Mouse (Mus musculus) macrophage (primary cell): ENCODE data around the gene Dock2. TPM values are rescaled to one million over a fixed set of nuclear protein-coding genes. Genes with fewer than 3 reads are reported as not detected.

Experiments
- H3K27ac ChIP-seq: fragments of 350-480 bp; formaldehyde crosslinking; 2 replicates; pipeline ENCODE4 v1.9.0; 2021
- H3K36me3 ChIP-seq: fragments of 350-480 bp; formaldehyde crosslinking; 2 replicates; pipeline ENCODE4 v1.9.0; 2021; ENCODE audit errors: inconsistent target
- H3K4me3 ChIP-seq: fragments of 350-480 bp; formaldehyde crosslinking; 2 replicates; pipeline ENCODE4 v1.9.0; 2021; ENCODE audit errors: inconsistent target
- H3K79me2 ChIP-seq: fragments of 350-480 bp; formaldehyde crosslinking; 2 replicates; pipeline ENCODE4 v1.9.0; 2021; ENCODE audit errors: inconsistent target
- WGBS: methylation state at CpG from one replicate; pipeline ENCODE4 v1.1.7; 2026; ENCODE audit warnings: inconsistent platforms; ENCODE audit not compliant: missing documents; 5-methylcytosine and 5-hydroxymethylcytosine counted together
- polyA plus RNA-seq: library from polyadenylated mRNA; stranded (reverse); fragments of 250-400 nt; gene quantifications from 3 replicates; pipeline ENCODE4 v1.2.4, GENCODE M21; 2018; ENCODE audit warnings: inconsistent platforms

Dock2 gene
- polyA plus RNA-seq, 1 experiment from 2014 or later: 157 TPM

GRCm38 (mm10) chr11:34355406-34355805 is 428.3 kb downstream of the Dock2 start:
- no peak overlapping the region for H3K4me3 ChIP-seq
- H3K27ac ChIP-seq: no peak overlapping the region
- H3K79me2 ChIP-seq: no peaks in the 10 kb centered on the region
- H3K36me3 ChIP-seq: peaks cover 15% of the 10 kb centered on the region; the same call in 1 of the 2 replicates
- WGBS: 95% methylated on average over 12 of the region's 12 CpGs

GRCm38 (mm10) chr11:34349453-34350056 is 434.1 kb downstream of the Dock2 start:
- no peak overlapping the region for H3K4me3 ChIP-seq
- H3K27ac ChIP-seq: no peak overlapping the region
- WGBS: 96% methylated on average over 10 of the region's 10 CpGs
- peaks cover 12% of the 10 kb centered on the region; the same call in 1 of the 2 replicates for H3K36me3 ChIP-seq
- no peaks in the 10 kb centered on the region for H3K79me2 ChIP-seq

- no peaks in the 10 kb centered on the region for H3K79me2 ChIP-seq
- peaks cover 12% of the 10 kb centered on the region; the same call in 1 of the 2 replicates for H3K36me3 ChIP-seq
- no peak overlapping the region for H3K4me3 ChIP-seq
- no peak overlapping the region for H3K27ac ChIP-seq
- 82% methylated on average over 4 of the region's 4 CpGs for WGBS
These were observed 435.3 kb downstream of the Dock2 start for GRCm38 (mm10) chr11:34348287-34348918.

- H3K79me2 ChIP-seq: no peaks in the 10 kb centered on the region
- no peak overlapping the region for H3K27ac ChIP-seq
- no peak overlapping the region for H3K4me3 ChIP-seq
- 97% methylated on average over 5 of the region's 5 CpGs for WGBS
- H3K36me3 ChIP-seq: peaks cover 3% of the 10 kb centered on the region; the same call in 1 of the 2 replicates
These were observed 439.4 kb downstream of the Dock2 start for GRCm38 (mm10) chr11:34344310-34344709.

- Histone ChIP-seq H3K27ac (no peak overlapping the region), H3K36me3 (peaks cover 3% of the 10 kb centered on the region; the same call in 1 of the 2 replicates), H3K4me3 (no peak overlapping the region), H3K79me2 (no peaks in the 10 kb centered on the region)
- 100% methylated on average over 4 of the region's 4 CpGs for WGBS
These were observed 439.9 kb downstream of the Dock2 start for GRCm38 (mm10) chr11:34343742-34344307.

GRCm38 (mm10) chr11:34339693-34340092 is 444.0 kb downstream of the Dock2 start:
- 99% methylated on average over 5 of the region's 5 CpGs for WGBS
- H3K27ac ChIP-seq: no peak overlapping the region
- no peaks in the 10 kb centered on the region; the same call in 1 of the 2 replicates for H3K36me3 ChIP-seq
- H3K4me3 ChIP-seq: no peak overlapping the region
- no peaks in the 10 kb centered on the region for H3K79me2 ChIP-seq

GRCm38 (mm10) chr11:34337907-34338306 is 445.8 kb downstream of the Dock2 start:
- WGBS: 100% methylated on average over 1 of the region's 1 CpGs

GRCm38 (mm10) chr11:34332344-34333031 is 451.2 kb downstream of the Dock2 start:
- peaks cover 10% of the 10 kb centered on the region; the same call in 1 of the 2 replicates for H3K36me3 ChIP-seq
- no peak overlapping the region for H3K27ac ChIP-seq
- WGBS: 76% methylated on average over 7 of the region's 7 CpGs
- H3K4me3 ChIP-seq: no peak overlapping the region
- no peaks in the 10 kb centered on the region for H3K79me2 ChIP-seq

More at GRCm38 (mm10) chr11:34337907-34338306, 445.8 kb downstream of the Dock2 start:
- Histone ChIP-seq H3K4me3 (no peak overlapping the region), H3K79me2 (no peaks in the 10 kb centered on the region), H3K27ac (no peak overlapping the region), H3K36me3 (no peaks in the 10 kb centered on the region; the same call in 1 of the 2 replicates)

- H3K36me3 ChIP-seq: peaks cover 22% of the 10 kb centered on the region; the same call in 1 of the 2 replicates
- no peak overlapping the region for H3K27ac ChIP-seq
- no peak overlapping the region for H3K4me3 ChIP-seq
- 96% methylated on average over 8 of the region's 8 CpGs for WGBS
- no peaks in the 10 kb centered on the region for H3K79me2 ChIP-seq
These were observed 460.0 kb downstream of the Dock2 start for GRCm38 (mm10) chr11:34323664-34324063.

GRCm38 (mm10) chr11:34319282-34319681 is 464.4 kb downstream of the Dock2 start:
- Histone ChIP-seq H3K79me2 (no peaks in the 10 kb centered on the region), H3K36me3 (peaks cover 15% of the 10 kb centered on the region; the same call in 1 of the 2 replicates), H3K4me3 (no peak overlapping the region), H3K27ac (no peak overlapping the region)
- WGBS: 100% methylated on average over 1 of the region's 1 CpGs

GRCm38 (mm10) chr11:34317001-34317400 is 466.7 kb downstream of the Dock2 start:
- no peak overlapping the region for H3K4me3 ChIP-seq
- H3K79me2 ChIP-seq: no peaks in the 10 kb centered on the region
- peaks cover 22% of the 10 kb centered on the region for H3K36me3 ChIP-seq
- 95% methylated on average over 8 of the region's 8 CpGs for WGBS
- no peak overlapping the region for H3K27ac ChIP-seq

GRCm38 (mm10) chr11:34316176-34316575 is 467.5 kb downstream of the Dock2 start:
- Histone ChIP-seq H3K79me2 (no peaks in the 10 kb centered on the region), H3K4me3 (no peak overlapping the region), H3K27ac (no peak overlapping the region), H3K36me3 (peaks cover 25% of the 10 kb centered on the region)
- 95% methylated on average over 10 of the region's 10 CpGs for WGBS

GRCm38 (mm10) chr11:34315383-34315782 is 468.3 kb downstream of the Dock2 start:
- Histone ChIP-seq H3K79me2 (no peaks in the 10 kb centered on the region), H3K27ac (no peak overlapping the region), H3K4me3 (no peak overlapping the region), H3K36me3 (peaks cover 33% of the 10 kb centered on the region)
- WGBS: 92% methylated on average over 5 of the region's 5 CpGs

GRCm38 (mm10) chr11:34314534-34315379 is 468.9 kb downstream of the Dock2 start, which contains the start of gene Fam196b:
Gene Fam196b, plus strand, starts transcription at chr11:34314822.
- no peaks in the 10 kb centered on the region for H3K79me2 ChIP-seq
- no peak within 1 kb of the TSS for H3K27ac ChIP-seq
- H3K36me3 ChIP-seq: peaks cover 38% of the 10 kb centered on the region
- no peak within 1 kb of the TSS for H3K4me3 ChIP-seq
- 72% methylated on average over 13 of the region's 13 CpGs for WGBS
